Mouse (Mus musculus) hindbrain, postnatal 0 days (tissue): ENCODE measurements at regions not wholly inside any gene's neighbourhood (a gene's known extent, or its start where the extent isn't known, plus 50 kb on each side); places are given as distances from the start of the nearest gene placed in this dataset.

Source experiments
- ATAC-seq: fragments of 200-750 bp; cut with Nextera tagmentation; 2 replicates; pipeline ENCODE4 v1.8.0; 2017; ENCODE audit warnings: mild to moderate bottlenecking, moderate TSS enrichment, moderate library complexity
- DNase-seq: peaks from one replicate; pipeline ENCODE4 v3.0.0-alpha.2; 2015; ENCODE audit warnings: low spot score
- H3K27ac ChIP-seq: fragments of 300-500 bp; sonication (generic); 2 replicates; pipeline ENCODE4 v1.5.1; 2014; ENCODE audit warnings: mild to moderate bottlenecking
- H3K27me3 ChIP-seq: fragments of 300-500 bp; sonication (generic); 2 replicates; pipeline ENCODE4 v1.6.1; 2014; ENCODE audit warnings: low read length, mixed read lengths; ENCODE audit not compliant: insufficient read depth
- H3K36me3 ChIP-seq: fragments of 300-500 bp; sonication (generic); 2 replicates; pipeline ENCODE4 v1.6.1; 2014; ENCODE audit warnings: low read length, mixed read lengths; ENCODE audit not compliant: insufficient read depth
- H3K4me1 ChIP-seq: fragments of 300-500 bp; sonication (generic); 2 replicates; pipeline ENCODE4 v1.6.1; 2014; ENCODE audit warnings: antibody characterized with exemption, low read length, mixed read lengths; ENCODE audit not compliant: insufficient read depth
- H3K4me2 ChIP-seq: fragments of 300-500 bp; sonication (generic); 2 replicates; pipeline ENCODE4 v1.6.1; 2014; ENCODE audit warnings: low read depth, mild to moderate bottlenecking, low read length, moderate library complexity, mixed read lengths
- H3K4me3 ChIP-seq: fragments of 300-500 bp; sonication (generic); 2 replicates; pipeline ENCODE4 v1.5.1; 2014; ENCODE audit warnings: low read length
- H3K9ac ChIP-seq: fragments of 300-500 bp; sonication (generic); replicated peaks from 2 replicates; pipeline ENCODE4 v1.6.1; 2014; ENCODE audit warnings: mild to moderate bottlenecking, low read length, moderate library complexity, mixed read lengths
- H3K9me3 ChIP-seq: fragments of 300-500 bp; sonication (generic); 2 replicates; pipeline ENCODE4 v1.6.1; 2016; ENCODE audit warnings: low read length, mixed read lengths
- CTCF ChIP-seq: IDR thresholded peaks from 2 replicates; pipeline ENCODE4 v1.5.1; 2016; ENCODE audit warnings: antibody characterized with exemption, control low read depth, low read depth
- whole genome bisulfite sequencing: fragments of 180-500 bp; shearing (Covaris S2); extraction: QIAGEN DNeasy Blood & Tissue Kit; methylation state at CpG from one replicate; pipeline ENCODE4 v1.1.7; 2014; 5-methylcytosine and 5-hydroxymethylcytosine counted together

GRCm38 (mm10) chr1:92286013-92286965 is 90.8 kb upstream of the Hdac4 start:
- DNase-seq (peak; percentile 23), ATAC-seq (peak; percentile 47; the same call in 1 of the 2 replicates)
- Histone ChIP-seq H3K27ac (no peak overlapping the region), H3K4me3 (no peak overlapping the region), H3K4me2 (0 out of 2 replicates have a peak overlapping the region, but pooled peaks have one; percentile 6), H3K9me3 (no peaks in the 10 kb centered on the region), H3K9ac (no peak overlapping the region), H3K36me3 (no peaks in the 10 kb centered on the region), H3K4me1 (no peaks in the 10 kb centered on the region), H3K27me3 (no peaks in the 10 kb centered on the region)
- 28% methylated on average over 21 of the region's 21 CpGs for WGBS
- TF ChIP-seq CTCF = no peak

GRCm38 (mm10) chr1:92284155-92284554 is 88.7 kb upstream of the Hdac4 start:
- Histone ChIP-seq H3K4me1 (no peaks in the 10 kb centered on the region), H3K9me3 (no peaks in the 10 kb centered on the region), H3K9ac (no peak overlapping the region), H3K4me2 (no peak overlapping the region), H3K27me3 (no peaks in the 10 kb centered on the region), H3K4me3 (no peak overlapping the region), H3K36me3 (no peaks in the 10 kb centered on the region), H3K27ac (no peak overlapping the region)
- TF ChIP-seq CTCF = no peak
- DNase-seq = no peak
- WGBS = 71% methylated on average over 4 of the region's 4 CpGs
- ATAC-seq = no peak

GRCm38 (mm10) chr1:92277199-92277747 is 81.8 kb upstream of the Hdac4 start:
- Histone ChIP-seq H3K27me3 (no peaks in the 10 kb centered on the region), H3K4me3 (no peak overlapping the region), H3K9ac (no peak overlapping the region), H3K9me3 (no peaks in the 10 kb centered on the region), H3K27ac (no peak overlapping the region), H3K36me3 (no peaks in the 10 kb centered on the region), H3K4me1 (no peaks in the 10 kb centered on the region), H3K4me2 (no peak overlapping the region)
- 44% methylated on average over 5 of the region's 5 CpGs for WGBS
- TF ChIP-seq CTCF = no peak
- ATAC-seq = 0 out of 2 replicates have a peak, but pooled peaks have one; percentile 49
- DNase-seq = peak; percentile 31

- Histone ChIP-seq H3K27me3 (no peaks in the 10 kb centered on the region), H3K36me3 (no peaks in the 10 kb centered on the region), H3K4me2 (no peak overlapping the region), H3K9me3 (no peaks in the 10 kb centered on the region), H3K9ac (no peak overlapping the region), H3K4me3 (no peak overlapping the region), H3K27ac (no peak overlapping the region), H3K4me1 (no peaks in the 10 kb centered on the region; the same call in 1 of the 2 replicates)
- 81% methylated on average over 1 of the region's 1 CpGs for WGBS
- peak; percentile 28; the same call in 1 of the 2 replicates for TF ChIP-seq CTCF
- DNase-seq (no peak), ATAC-seq (no peak)
Observed at GRCm38 (mm10) chr1:92275388-92275787, 79.9 kb upstream of the Hdac4 start.

- no peaks in the 10 kb centered on the region for H3K9me3 ChIP-seq
- no peak overlapping the region for H3K9ac ChIP-seq
- no peaks in the 10 kb centered on the region for H3K27me3 ChIP-seq
- WGBS = 84% methylated on average over 2 of the region's 2 CpGs
- H3K4me1 ChIP-seq = no peaks in the 10 kb centered on the region; the same call in 1 of the 2 replicates
- ATAC-seq (no peak), DNase-seq (no peak)
- H3K36me3 ChIP-seq = no peaks in the 10 kb centered on the region
- no peak overlapping the region for H3K27ac ChIP-seq
- no peak overlapping the region for H3K4me3 ChIP-seq
- TF ChIP-seq CTCF = no peak
- no peak overlapping the region for H3K4me2 ChIP-seq
Observed at GRCm38 (mm10) chr1:92273760-92274159, 78.3 kb upstream of the Hdac4 start.

- TF ChIP-seq CTCF = peak; percentile 23; the same call in 1 of the 2 replicates
- Histone ChIP-seq H3K36me3 (no peaks in the 10 kb centered on the region), H3K27ac (no peak overlapping the region), H3K4me3 (no peak overlapping the region), H3K4me2 (no peak overlapping the region), H3K4me1 (no peaks in the 10 kb centered on the region; the same call in 1 of the 2 replicates), H3K9me3 (no peaks in the 10 kb centered on the region), H3K9ac (0 out of 2 replicates have a peak overlapping the region, but pooled peaks have one; percentile 28), H3K27me3 (no peaks in the 10 kb centered on the region)
- 31% methylated on average over 9 of the region's 9 CpGs for WGBS
- peak; percentile 66; the same call in 1 of the 2 replicates for ATAC-seq
- peak; percentile 53 for DNase-seq
Observed at GRCm38 (mm10) chr1:92271676-92272291, 76.3 kb upstream of the Hdac4 start.
